Mouse (Mus musculus) midbrain, postnatal 0 days (tissue): ENCODE results near the gene Tspan4. TPM values are rescaled to one million over a fixed set of nuclear protein-coding genes. Genes with fewer than 3 reads are reported as not detected.

Experiments used
- ATAC-seq: fragments of 200-750 bp; cut with Nextera tagmentation; 2 replicates; pipeline ENCODE4 v1.8.0; 2017; ENCODE audit warnings: moderate number of reproducible peaks, mild to moderate bottlenecking, moderate TSS enrichment, moderate library complexity; ENCODE audit not compliant: low FRiP score
- DNase-seq: peaks from one replicate; pipeline ENCODE4 v3.0.0-alpha.2; 2015; ENCODE audit warnings: low spot score
- H3K27ac ChIP-seq: fragments of 300-500 bp; sonication (generic); 2 replicates; pipeline ENCODE4 v1.5.1; 2014; ENCODE audit warnings: low read depth, mild to moderate bottlenecking, low read length, mixed read lengths
- H3K27me3 ChIP-seq: fragments of 300-500 bp; sonication (generic); 2 replicates; pipeline ENCODE4 v1.6.1; 2014; ENCODE audit warnings: low read length, control low read depth, mixed read lengths; ENCODE audit not compliant: insufficient read depth
- H3K36me3 ChIP-seq: fragments of 300-500 bp; sonication (generic); 2 replicates; pipeline ENCODE4 v1.6.1; 2014; ENCODE audit warnings: low read length, control low read depth, mixed read lengths; ENCODE audit not compliant: insufficient read depth
- H3K4me1 ChIP-seq: fragments of 300-500 bp; sonication (generic); 2 replicates; pipeline ENCODE4 v1.6.1; 2014; ENCODE audit warnings: mild to moderate bottlenecking, control low read depth, antibody characterized with exemption, low read length, mixed read lengths; ENCODE audit not compliant: insufficient read depth
- H3K4me2 ChIP-seq: fragments of 300-500 bp; sonication (generic); 2 replicates; pipeline ENCODE4 v1.6.1; 2014; ENCODE audit warnings: low read depth, mild to moderate bottlenecking, low read length, mixed read lengths; ENCODE audit not compliant: poor library complexity, severe bottlenecking
- H3K4me3 ChIP-seq: fragments of 300-500 bp; sonication (generic); 2 replicates; pipeline ENCODE4 v1.5.1; 2014; ENCODE audit warnings: low read depth, mild to moderate bottlenecking, low read length, moderate library complexity
- H3K9ac ChIP-seq: fragments of 300-500 bp; sonication (generic); replicated peaks from 2 replicates; pipeline ENCODE4 v1.6.1; 2014; ENCODE audit warnings: mild to moderate bottlenecking, low read length, moderate library complexity, mixed read lengths; ENCODE audit not compliant: poor library complexity, severe bottlenecking
- H3K9me3 ChIP-seq: fragments of 300-500 bp; sonication (generic); 2 replicates; pipeline ENCODE4 v1.6.1; 2016; ENCODE audit warnings: low read length, control low read depth
- CTCF ChIP-seq: IDR thresholded peaks from 2 replicates; pipeline ENCODE4 v1.5.1; 2016; ENCODE audit warnings: antibody characterized with exemption, mild to moderate bottlenecking
- WGBS: fragments of 180-500 bp; shearing (Covaris S2); extraction: QIAGEN DNeasy Blood & Tissue Kit; methylation state at CpG from one replicate; pipeline ENCODE4 v1.1.7; 2014; 5-methylcytosine and 5-hydroxymethylcytosine counted together
- polyA plus RNA-seq: library from polyadenylated mRNA; unstranded; fragments of >200 nt; fragmentation: Nextera tagmentation; extraction: Ambion mirVana; gene quantifications from 2 replicates; pipeline ENCODE4 v1.2.1, GENCODE M21; 2015
- total RNA-seq: library from RNA; depleted of rRNA; stranded (reverse); fragments of >200 nt; gene quantifications from 2 replicates; pipeline ENCODE4 v1.2.3, GENCODE M21; 2014

Tspan4 gene
- total and polyA plus RNA-seq, 2 experiments from 2014 or later: 68.1 to 94.8 TPM

- ATAC-seq (no peak), DNase-seq (peak; percentile 76)
- WGBS: 9% methylated on average over 8 of the region's 8 CpGs
- Histone ChIP-seq H3K36me3 (peaks cover 27% of the 10 kb centered on the region), H3K9ac (peak overlapping the region; percentile 77), H3K4me2 (peak overlapping the region; percentile 92), H3K9me3 (no peaks in the 10 kb centered on the region), H3K27me3 (no peaks in the 10 kb centered on the region), H3K27ac (peak overlapping the region; percentile 79), H3K4me3 (peak overlapping the region; percentile 55), H3K4me1 (peaks cover 24% of the 10 kb centered on the region)
- no peak for TF ChIP-seq CTCF
Measured at GRCm38 (mm10) chr7:141434464-141434863, 40.6 kb upstream of the Tspan4 start.

GRCm38 (mm10) chr7:141435129-141435855 lies 39.7 kb upstream of the Tspan4 start:
- WGBS: 4% methylated on average over 17 of the region's 17 CpGs
- TF ChIP-seq CTCF: no peak
- Histone ChIP-seq H3K4me2 (peak overlapping the region; percentile 92), H3K9ac (peak overlapping the region; percentile 77), H3K27ac (peak overlapping the region; percentile 79), H3K36me3 (peaks cover 25% of the 10 kb centered on the region), H3K4me3 (peak overlapping the region; percentile 55), H3K4me1 (peaks cover 20% of the 10 kb centered on the region), H3K27me3 (no peaks in the 10 kb centered on the region), H3K9me3 (no peaks in the 10 kb centered on the region)
- DNase-seq (peak; percentile 50), ATAC-seq (no peak)

- Histone ChIP-seq H3K4me3 (peak overlapping the region; percentile 66; the same call in 1 of the 2 replicates), H3K36me3 (peaks cover 19% of the 10 kb centered on the region), H3K9ac (peak overlapping the region; percentile 77; the same call in 1 of the 2 replicates), H3K27ac (peak overlapping the region; percentile 79; the same call in 1 of the 2 replicates), H3K4me1 (peaks cover 20% of the 10 kb centered on the region), H3K9me3 (no peaks in the 10 kb centered on the region), H3K27me3 (no peaks in the 10 kb centered on the region), H3K4me2 (peak overlapping the region; percentile 92)
- no peak for ATAC-seq
- DNase-seq: no peak
- TF ChIP-seq CTCF: no peak
- 72% methylated on average over 9 of the region's 9 CpGs for WGBS
Measured at GRCm38 (mm10) chr7:141435856-141436522, 39.1 kb upstream of the Tspan4 start.

- 28% methylated on average over 2 of the region's 2 CpGs for WGBS
- no peak for ATAC-seq
Measured at GRCm38 (mm10) chr7:141436523-141436892, 38.5 kb upstream of the Tspan4 start.

GRCm38 (mm10) chr7:141437178-141438120 lies 37.6 kb upstream of the Tspan4 start, which contains the start of gene Slc25a22:
Gene Slc25a22 (minus strand): TSS chr7:141437892.
- peak; percentile 77 for TF ChIP-seq CTCF
- peak within 1 kb of the TSS; percentile 79 for H3K9ac ChIP-seq

More at GRCm38 (mm10) chr7:141436523-141436892, 38.5 kb upstream of the Tspan4 start:
- Histone ChIP-seq H3K36me3 (peaks cover 15% of the 10 kb centered on the region), H3K27ac (peak overlapping the region; percentile 80; the same call in 1 of the 2 replicates), H3K4me2 (peak overlapping the region; percentile 92), H3K9ac (peak overlapping the region; percentile 79), H3K4me3 (peak overlapping the region; percentile 66), H3K4me1 (peaks cover 20% of the 10 kb centered on the region), H3K9me3 (no peaks in the 10 kb centered on the region), H3K27me3 (no peaks in the 10 kb centered on the region)
- DNase-seq: no peak
- TF ChIP-seq CTCF: no peak

More at GRCm38 (mm10) chr7:141437178-141438120, 37.6 kb upstream of the Tspan4 start, which contains the start of gene Slc25a22:
- H3K27me3 ChIP-seq: no peaks in the 10 kb centered on the region
- peak; percentile 81 for ATAC-seq
- no peaks in the 10 kb centered on the region for H3K9me3 ChIP-seq
- H3K4me3 ChIP-seq: peak within 1 kb of the TSS; percentile 66
- peaks cover 6% of the 10 kb centered on the region for H3K36me3 ChIP-seq
- H3K4me2 ChIP-seq: peak within 1 kb of the TSS; percentile 92
- peaks cover 20% of the 10 kb centered on the region for H3K4me1 ChIP-seq
- peak within 1 kb of the TSS; percentile 80 for H3K27ac ChIP-seq
- WGBS: 5% methylated on average over 53 of the region's 53 CpGs
- peak; percentile 88 for DNase-seq
